Mouse (Mus musculus) left cerebral cortex, postnatal 10 days (tissue): ENCODE measurements around the gene Kir3dl2. TPM values are rescaled to one million over a fixed set of nuclear protein-coding genes. Genes with fewer than 3 reads are reported as not detected.
"Not testable (repeated sequence)": the region's sequence is repeated elsewhere in the genome, so short reads cannot be mapped to it uniquely, and the experiment has no call there.

ENCODE experiments used
- DNase-seq, 2 experiments: peaks; one replicate each; pipeline ENCODE4 v3.0.0; 2021 to 2022; ENCODE audit warnings: low spot score in 2 of 2, mixed read lengths in 1 of 2; ENCODE audit errors: extremely low spot score in 1 of 2
- intact Hi-C: fragments of 180-260 bp; cut with DNase I; formaldehyde crosslinking; loops from one replicate; pipeline ENCODE4 v1.15.1; 2025
- total RNA-seq, 2 experiments: library from RNA; stranded (reverse); gene quantifications; 2 replicates each; pipeline ENCODE4 v1.2.3; 2021

Kir3dl2 gene
- under 1 TPM; 0.26 to 0.32 TPM for total RNA-seq

DNA sequence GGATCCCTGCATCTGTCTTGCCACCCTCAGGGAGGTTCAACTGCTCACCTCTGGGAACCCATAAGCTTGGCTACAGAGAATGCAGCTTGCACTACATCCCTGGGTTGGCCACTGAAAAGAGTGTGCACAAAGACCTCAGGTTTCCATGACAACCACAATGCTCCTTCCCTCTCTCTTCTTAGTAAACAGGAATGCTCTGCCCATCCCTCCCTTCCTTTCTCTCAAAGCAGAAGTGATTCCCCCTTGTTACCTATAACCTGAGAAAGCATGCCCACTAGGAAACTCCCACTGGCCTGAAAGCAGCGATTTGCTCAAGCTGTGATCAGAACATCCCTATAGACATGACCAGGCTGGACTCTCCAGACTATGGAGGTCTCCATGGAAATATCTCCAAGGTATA lies at the start of gene Kir3dl2:
Gene Kir3dl2, minus strand, starts transcription at position 101 of the 400 bp plus-strand sequence.
- not testable (repeated sequence) for DNase-seq

DNA sequence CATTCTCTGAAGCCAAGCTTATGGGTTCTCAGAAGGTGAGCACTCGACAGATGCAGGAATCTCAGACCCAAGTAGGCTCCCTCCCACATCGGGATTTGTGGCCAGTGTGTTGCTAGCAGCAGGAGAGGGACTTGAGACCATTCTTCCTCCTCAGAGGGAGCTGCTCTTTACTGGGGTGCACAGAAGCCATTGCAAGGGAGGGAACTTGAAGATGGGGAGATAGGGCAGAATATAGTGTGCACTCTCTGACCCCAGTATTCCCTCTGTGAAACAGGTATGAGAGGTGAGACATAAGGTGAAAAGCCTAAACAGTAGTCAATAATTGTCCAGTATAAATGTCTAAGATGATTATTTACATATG lies 47.0 kb upstream of the Kir3dl2 start:
- intact Hi-C loops: no loop called here
- no peak for DNase-seq

More for the DNA sequence above, at the start of gene Kir3dl2:
- intact Hi-C loops: not testable (repeated sequence)

DNA sequence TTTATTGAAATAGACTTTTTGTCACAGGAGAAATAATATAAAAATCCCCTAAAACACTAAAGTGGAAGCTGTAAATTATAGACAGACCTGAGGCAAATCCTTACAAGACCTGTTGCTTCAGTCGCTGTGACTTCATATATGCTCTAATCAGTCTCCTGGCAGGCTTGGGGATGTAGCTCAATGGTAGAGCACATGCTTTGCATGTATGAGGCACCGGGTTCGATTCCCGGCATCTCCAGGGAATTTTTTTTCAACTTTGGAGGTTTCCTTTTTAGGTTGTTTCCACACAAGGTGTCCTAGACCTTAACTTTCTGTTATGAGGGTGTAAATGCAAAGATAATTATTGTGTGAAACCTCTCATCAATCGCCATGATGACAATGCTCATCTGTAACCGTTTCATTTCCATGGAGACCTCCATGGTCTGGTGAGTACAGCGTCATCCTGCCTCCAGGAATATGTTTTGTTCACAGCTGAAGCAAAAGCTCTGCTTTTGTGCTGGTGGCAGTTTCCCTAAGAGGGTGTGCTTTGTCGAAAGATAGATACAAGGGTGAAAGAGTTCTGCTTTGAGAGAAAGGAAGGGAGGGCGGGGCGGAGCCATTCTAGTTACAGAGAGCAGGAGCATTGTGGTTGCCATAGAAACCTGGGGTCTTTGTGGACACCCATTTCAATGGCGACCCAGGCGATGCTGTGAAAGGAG lies 46.5 kb upstream of the Kir3dl2 start, which contains the start of gene Tceal3:
Gene Tceal3, plus strand, starts transcription at position 644 of the 698 bp plus-strand sequence.
- intact Hi-C loops: no loop called here
- peak; percentile 44 to 50 for DNase-seq

DNA sequence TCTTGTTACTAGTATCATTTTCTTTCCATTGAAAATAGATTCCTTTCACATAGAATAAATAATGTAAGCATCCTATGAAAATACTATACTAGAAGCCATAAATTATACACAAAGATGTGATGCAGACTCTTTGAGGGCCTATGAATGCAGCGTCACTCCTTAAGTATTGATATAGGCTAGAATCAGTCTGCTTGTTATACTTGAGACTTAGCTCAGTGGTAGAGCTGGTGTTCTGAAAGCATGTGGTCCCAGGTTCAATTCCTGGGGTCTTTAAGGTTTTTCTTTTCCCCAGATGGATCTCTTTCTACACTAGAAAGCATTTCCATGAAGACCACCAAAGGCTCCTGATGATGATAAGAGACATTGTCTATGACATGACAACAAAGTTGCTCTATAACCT lies 40.8 kb upstream of the Kir3dl2 start:
- peak in 1 of 2 experiments; percentile 7 for DNase-seq
- intact Hi-C loops: no loop called here

DNA sequence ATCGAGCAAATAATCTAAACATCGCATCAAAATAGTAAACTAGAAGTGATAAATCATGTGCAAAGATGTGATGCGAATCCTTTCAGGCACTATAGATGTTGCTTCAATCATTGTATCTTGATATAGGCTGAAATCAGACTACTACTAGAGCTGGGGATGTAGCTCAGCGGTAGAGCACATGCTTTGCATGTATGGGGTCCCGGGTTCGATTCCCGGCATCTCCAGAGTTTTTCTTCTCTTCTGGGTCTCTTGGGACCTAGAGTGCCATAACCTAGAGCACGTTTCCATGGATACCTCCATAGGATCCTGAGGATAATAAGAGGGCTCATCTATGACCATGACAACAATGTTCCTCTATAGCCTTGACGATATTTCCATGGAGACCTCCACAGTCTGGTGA lies 25.2 kb upstream of the Kir3dl2 start:
- DNase-seq, intact Hi-C loops: not testable (repeated sequence)

DNA sequence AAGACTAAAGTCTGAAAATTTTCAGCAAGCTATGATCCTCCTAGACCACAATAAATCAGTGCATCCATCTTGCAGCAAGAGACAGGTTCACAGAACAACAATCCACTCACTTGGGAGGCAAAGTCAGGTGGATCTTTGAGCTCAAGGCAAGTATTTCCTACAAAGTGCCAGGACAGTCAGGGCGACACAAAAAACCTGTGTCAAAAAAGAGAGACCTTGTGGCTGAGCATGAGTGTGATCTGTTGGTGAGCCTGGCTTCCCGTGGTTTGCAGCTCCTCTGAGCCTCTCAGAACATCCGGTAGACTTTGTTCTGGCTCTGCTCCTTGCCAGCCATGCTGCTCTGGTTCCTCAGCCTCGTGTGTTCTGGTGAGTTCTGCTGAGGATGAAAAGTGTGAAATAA lies 26.2 kb downstream of the Kir3dl2 start, which contains the start of gene Kir3dl1:
Gene Kir3dl1, plus strand, starts transcription at position 301 of the 400 bp plus-strand sequence.
- intact Hi-C loops, DNase-seq: not testable (repeated sequence)

Other genes starting within 250 kb of the Kir3dl2 start
- not detected for gene Kir3dl1, start 26.1 kb downstream of the Kir3dl2 start, total RNA-seq
- 100 to 1,000 TPM; 114 to 118 TPM for gene Tceal3, start 46.8 kb upstream of the Kir3dl2 start, total RNA-seq
- 10 to 100 TPM; 14.5 TPM for gene Tceal1, start 163.9 kb upstream of the Kir3dl2 start, total RNA-seq
- gene Morf4l2, start 199.6 kb upstream of the Kir3dl2 start, total RNA-seq: 100 to 1,000 TPM; 384 to 412 TPM
- gene Glra4, start 236.1 kb upstream of the Kir3dl2 start, total RNA-seq: not detected